Mouse (Mus musculus) liver, adult 2 months (tissue): Measurements from ENCODE around the gene Sorbs1.

Experiments used
- CTCF ChIP-seq: fragments of 200-500 bp; IDR thresholded peaks from 2 replicates; pipeline ENCODE4 v1.5.1; 2011; ENCODE audit warnings: low read depth, low read length, control low read depth
- POLR2A ChIP-seq: fragments of 200-500 bp; IDR thresholded peaks from 2 replicates; pipeline ENCODE4 v1.6.1; 2011; ENCODE audit warnings: low read length, control low read depth; ENCODE audit not compliant: insufficient read depth; ENCODE audit errors: extremely low read depth

GRCm38 (mm10) chr19:40333081-40333480 lies 180.5 kb downstream of the Sorbs1 start:
- TF ChIP-seq POLR2A (no peak), CTCF (no peak)
